Comparison of ENCODE assay signal across 21 mouse cellular contexts in the genomic region with DNA sequence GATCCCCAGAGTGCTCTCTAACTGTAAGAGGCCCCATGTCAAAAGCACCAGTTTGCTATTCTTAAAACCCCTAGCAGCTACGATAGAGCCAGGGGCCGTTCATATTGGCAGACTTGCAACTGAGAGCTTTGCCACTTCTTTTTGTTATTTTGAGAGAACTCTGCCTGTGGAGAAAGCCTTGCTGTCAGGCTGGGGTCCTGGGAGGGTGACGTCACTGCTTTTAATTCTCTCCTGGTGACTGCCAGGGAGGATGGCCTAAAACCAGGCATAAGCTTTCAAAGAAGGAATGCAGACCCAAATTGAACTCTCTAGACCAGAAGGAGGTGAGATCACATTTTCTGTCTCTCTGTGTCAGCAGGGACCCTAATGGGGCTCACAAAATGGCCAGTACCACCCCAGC.
A peak's percentile ranks its signal among the peaks of the same experiment; 100 is the strongest.
DNase-seq lines count a peak whose midpoint lies in the region; ATAC-seq lines count a peak whose summit lies in the region.
"Had no signal": no experiment of that assay in that cellular context is flagged by ENCODE, and none has a peak within 500 bp of the region (broad histone marks: within the 10 kb centered on the region; RNA-seq: fewer than 3 reads in every experiment).

No protein-coding gene starts in this region.

- no peaks in the 10 kb centered on the region for H3K9me3 ChIP-seq in midbrain, embryonic 14.5 days (ENCODE audit: control insufficient read depth, low read length)
- no peaks in the 10 kb centered on the region for H3K9me3 ChIP-seq in midbrain, embryonic 10.5 days (replicated peaks)
- H3K9me3 ChIP-seq in embryonic facial prominence, embryonic 14.5 days (ENCODE audit: control insufficient read depth, low read length) = no peaks in the 10 kb centered on the region
- H3K9me3 ChIP-seq: embryonic facial prominence, embryonic 13.5 days; G1E; heart, embryonic 10.5 days; liver, embryonic 13.5 days; neural tube, embryonic 12.5 days had no signal

- no peak overlapping the region for H3K4me2 ChIP-seq in midbrain, embryonic 14.5 days (ENCODE audit: low read length)
- no peak overlapping the region for H3K4me2 ChIP-seq in embryonic facial prominence, embryonic 14.5 days (ENCODE audit: low read depth, low read length)
- H3K4me2 ChIP-seq: embryonic facial prominence, embryonic 13.5 days; hindbrain, embryonic 14.5 days; liver, embryonic 13.5 days; neural tube, embryonic 12.5 days had no signal

- H3K36me3 ChIP-seq in midbrain, embryonic 14.5 days (ENCODE audit: control insufficient read depth, insufficient read depth, low read length) = peaks cover 28% of the 10 kb centered on the region
- peaks cover 40% of the 10 kb centered on the region for H3K36me3 ChIP-seq in midbrain, embryonic 10.5 days
- peaks cover 20% of the 10 kb centered on the region for H3K36me3 ChIP-seq in embryonic facial prominence, embryonic 14.5 days (ENCODE audit: control insufficient read depth, insufficient read depth, low read length)
- H3K36me3 ChIP-seq: G1E had no signal

- no peak overlapping the region for H3K9ac ChIP-seq in midbrain, embryonic 14.5 days (replicated peaks; ENCODE audit: low read length)
- H3K9ac ChIP-seq in embryonic facial prominence, embryonic 14.5 days (ENCODE audit: low read depth, low read length) = no peak overlapping the region
- H3K9ac ChIP-seq: embryonic facial prominence, embryonic 13.5 days; hindbrain, embryonic 14.5 days; liver, embryonic 13.5 days; neural tube, embryonic 12.5 days had no signal

- H3K27ac ChIP-seq in midbrain, embryonic 14.5 days (replicated peaks; ENCODE audit: low read depth, low read length) = no peak overlapping the region
- no peak overlapping the region for H3K27ac ChIP-seq in midbrain, embryonic 10.5 days (replicated peaks)
- no peak overlapping the region for H3K27ac ChIP-seq in embryonic facial prominence, embryonic 14.5 days (replicated peaks; ENCODE audit: low read depth, low read length)
- H3K27ac ChIP-seq: embryonic facial prominence, embryonic 13.5 days; heart, embryonic 10.5 days; hindbrain, embryonic 14.5 days; liver, embryonic 13.5 days; neural tube, embryonic 12.5 days had no signal

- H3K4me3 ChIP-seq in midbrain, embryonic 14.5 days (replicated peaks; ENCODE audit: low read depth, low read length) = no peak overlapping the region
- H3K4me3 ChIP-seq in midbrain, embryonic 10.5 days = no peak overlapping the region
- no peak overlapping the region for H3K4me3 ChIP-seq in embryonic facial prominence, embryonic 14.5 days (ENCODE audit: low read depth, low read length)
- H3K4me3 ChIP-seq: embryonic facial prominence, embryonic 13.5 days; heart, embryonic 10.5 days; liver, embryonic 13.5 days; neural tube, embryonic 12.5 days had no signal

- H3K27me3 ChIP-seq in midbrain, embryonic 14.5 days (ENCODE audit: control insufficient read depth, insufficient read depth, low read length) = no peaks in the 10 kb centered on the region
- H3K27me3 ChIP-seq in midbrain, embryonic 10.5 days (ENCODE audit: low read depth, poor library complexity, severe bottlenecking) = no peaks in the 10 kb centered on the region
- H3K27me3 ChIP-seq in embryonic facial prominence, embryonic 14.5 days (replicated peaks; ENCODE audit: control insufficient read depth, insufficient read depth, low read length) = no peaks in the 10 kb centered on the region
- H3K27me3 ChIP-seq: embryonic facial prominence, embryonic 13.5 days; liver, embryonic 13.5 days; neural tube, embryonic 12.5 days had no signal

- peak; percentile 28 for DNase-seq in embryo, embryonic 11 days
- no peak for DNase-seq in embryo, embryonic 9.5 days (ENCODE audit: extremely low spot score)
- DNase-seq in heart, postnatal 4 days = peak; percentile 21
- no peak for DNase-seq in heart, adult 8-10 months (ENCODE audit: low spot score)
- DNase-seq in midbrain, embryonic 14.5 days = peak; percentile 33
- DNase-seq in midbrain, embryonic 10.5 days (ENCODE audit: low spot score) = no peak
- DNase-seq in embryonic facial prominence, embryonic 14.5 days (ENCODE audit: low spot score) = peak; percentile 35
- no peak for DNase-seq in kidney, adult 8-10 months
- DNase-seq: adrenal gland, postnatal 25 days; cerebellum, adult 11-12 months; cerebellum, postnatal 14 days; gastrocnemius, postnatal 36 days; liver, embryonic 13.5 days; lung, postnatal 36 days; right cerebral cortex, postnatal 4 days had no signal

- no peaks in the 10 kb centered on the region for H3K4me1 ChIP-seq in midbrain, embryonic 14.5 days (ENCODE audit: control insufficient read depth, insufficient read depth, low read length)
- peaks cover 10% of the 10 kb centered on the region for H3K4me1 ChIP-seq in midbrain, embryonic 10.5 days
- 0 out of 2 replicates have a peak, but pooled peaks cover 4% of the 10 kb centered on the region for H3K4me1 ChIP-seq in embryonic facial prominence, embryonic 14.5 days (ENCODE audit: control insufficient read depth, insufficient read depth, low read length)

- ATAC-seq in midbrain, embryonic 14.5 days (ENCODE audit: low FRiP score, low TSS enrichment) = no peak
- no peak for ATAC-seq in embryonic facial prominence, embryonic 14.5 days (ENCODE audit: low read depth)
- ATAC-seq: CD4-positive, CD25-positive, alpha-beta regulatory T cell, adult 4 months had no signal

- WGBS in midbrain, embryonic 14.5 days = 23% methylated on average over 3 of the region's 3 CpGs
- 45% methylated on average over 3 of the region's 3 CpGs for WGBS in midbrain, embryonic 10.5 days
- WGBS in embryonic facial prominence, embryonic 14.5 days = 30% methylated on average over 3 of the region's 3 CpGs

Comparison
In these comparisons a context has a peak if more than half of its experiments do, and no peak if none do; other contexts are left out.
1. DNase-seq: peak in embryo, embryonic 11 days (single experiment), heart, postnatal 4 days (single experiment), midbrain, embryonic 14.5 days (single experiment) and embryonic facial prominence, embryonic 14.5 days (single experiment); none in embryo, embryonic 9.5 days (single experiment), heart, adult 8-10 months (single experiment), midbrain, embryonic 10.5 days (single experiment) and kidney, adult 8-10 months (0 of 2).